Mouse (Mus musculus) layer of hippocampus, postnatal 36 days (tissue): ENCODE data around the gene Drc1. TPM values are rescaled to one million over a fixed set of nuclear protein-coding genes. Genes with fewer than 3 reads are reported as not detected.

ENCODE experiments used
- total RNA-seq, 2 experiments: library from RNA; stranded (reverse); gene quantifications; 2 replicates each; pipeline ENCODE4 v1.2.3; 2021

Drc1 gene
- total RNA-seq, 2 experiments from 2014 or later, result 8.7 to 9.3 TPM

Other genes starting within 250 kb of the Drc1 start
- 1 to 10 TPM; 6.6 to 6.9 TPM for gene Tyms, start 207.8 kb upstream of the Drc1 start, total RNA-seq
- 10 to 100 TPM; 10.9 to 13.2 TPM for gene Garem2, start 176.2 kb upstream of the Drc1 start, total RNA-seq
- gene 3110082J24Rik, start 175.3 kb upstream of the Drc1 start, total RNA-seq, result 1 to 10 TPM; 2.8 to 3.7 TPM
- gene Hadha, start 126.2 kb upstream of the Drc1 start, total RNA-seq, result 10 to 100 TPM; 72.2 to 74.2 TPM
- gene Hadhb, start 126.1 kb upstream of the Drc1 start, total RNA-seq, result 10 to 100 TPM; 91.7 to 93.3 TPM
- not detected for gene Adgrf3, start 75.7 kb upstream of the Drc1 start, total RNA-seq
- 10 to 100 TPM; 41.7 to 45.7 TPM for gene Selenoi, start 48.8 kb upstream of the Drc1 start, total RNA-seq
- 1 to 10 TPM; 3.6 TPM for gene Otof, start 180.5 kb downstream of the Drc1 start, total RNA-seq
- not detected for gene 1700001C02Rik, start 184.7 kb downstream of the Drc1 start, total RNA-seq